Mouse (Mus musculus) small intestine, adult 2 months (tissue): ENCODE measurements around the gene Sdsl. TPM values are rescaled to one million over a fixed set of nuclear protein-coding genes. Genes with fewer than 3 reads are reported as not detected.
"Not testable (repeated sequence)": the region's sequence is repeated elsewhere in the genome, so short reads cannot be mapped to it uniquely, and the experiment has no call there.

Experiments
- H3K27ac ChIP-seq: fragments of 200-500 bp; 2 replicates; pipeline ENCODE4 v1.5.1; 2012; ENCODE audit warnings: low read depth, low read length, control low read depth, inconsistent platforms; ENCODE audit not compliant: insufficient read depth
- H3K27me3 ChIP-seq: fragments of 200-500 bp; 2 replicates; pipeline ENCODE4 v1.6.1; 2012; ENCODE audit warnings: mild to moderate bottlenecking, moderate library complexity, low read length, inconsistent platforms; ENCODE audit not compliant: control insufficient read depth, insufficient read depth
- H3K36me3 ChIP-seq: fragments of 200-500 bp; 2 replicates; pipeline ENCODE4 v1.6.1; 2012; ENCODE audit warnings: mild to moderate bottlenecking, low read length, control low read depth, inconsistent platforms; ENCODE audit not compliant: control insufficient read depth, insufficient read depth
- H3K4me1 ChIP-seq: fragments of 200-500 bp; 2 replicates; pipeline ENCODE4 v1.6.1; 2012; ENCODE audit warnings: low read length, inconsistent platforms, mixed read lengths; ENCODE audit not compliant: control insufficient read depth, insufficient read depth, insufficient read length
- H3K4me3 ChIP-seq: fragments of 200-500 bp; 2 replicates; pipeline ENCODE4 v1.5.1; 2012; ENCODE audit warnings: low read depth, mild to moderate bottlenecking, control low read depth, inconsistent platforms, low read length, moderate library complexity
- CTCF ChIP-seq: fragments of 200-500 bp; IDR thresholded peaks from 2 replicates; pipeline ENCODE4 v1.5.1; 2012; ENCODE audit warnings: low read depth, mild to moderate bottlenecking, control low read depth, inconsistent platforms, low read length, moderate library complexity, mixed read lengths; ENCODE audit not compliant: insufficient replicate concordance, insufficient read length; ENCODE audit errors: extremely low read depth
- POLR2A ChIP-seq: fragments of 200-500 bp; IDR thresholded peaks from 2 replicates; pipeline ENCODE4 v1.6.1; 2012; ENCODE audit warnings: low read depth, mild to moderate bottlenecking, control low read depth, inconsistent platforms, low read length, moderate library complexity
- WGBS: fragments of 180-500 bp; shearing (Covaris S2); methylation state at CpG from one replicate; pipeline ENCODE4 v1.1.7; 2018; 5-methylcytosine and 5-hydroxymethylcytosine counted together
- polyA plus RNA-seq: library from polyadenylated mRNA; depleted of rRNA; stranded (reverse); fragments of >200 nt; gene quantifications from 2 replicates; pipeline ENCODE4 v1.2.3, GENCODE M21; 2012

The Sdsl gene
- polyA plus RNA-seq, 1 experiment = 46.4 TPM

- H3K4me1 ChIP-seq = peaks cover 7% of the 10 kb centered on the region; the same call in 1 of the 2 replicates
- H3K36me3 ChIP-seq = 0 out of 2 replicates have a peak, but pooled peaks cover 1% of the 10 kb centered on the region
- H3K4me3 ChIP-seq = peak overlapping the region; percentile 91
- no peak overlapping the region for H3K27ac ChIP-seq
- WGBS = 4% methylated on average over 12 of the region's 12 CpGs
- H3K27me3 ChIP-seq = no peaks in the 10 kb centered on the region
- TF ChIP-seq POLR2A = no peak
- no peak for TF ChIP-seq CTCF
Observed at GRCm38 (mm10) chr5:120502675-120503143, 30.1 kb upstream of the Sdsl start.

GRCm38 (mm10) chr5:120502147-120502621 lies 29.6 kb upstream of the Sdsl start:
- TF ChIP-seq POLR2A (no peak), CTCF (no peak)
- 58% methylated on average over 9 of the region's 9 CpGs for WGBS
- Histone ChIP-seq H3K4me1 (peaks cover 7% of the 10 kb centered on the region; the same call in 1 of the 2 replicates), H3K27ac (no peak overlapping the region), H3K36me3 (0 out of 2 replicates have a peak, but pooled peaks cover 1% of the 10 kb centered on the region), H3K4me3 (peak overlapping the region; percentile 91), H3K27me3 (no peaks in the 10 kb centered on the region)

- H3K4me3 ChIP-seq, H3K4me1 ChIP-seq, H3K27me3 ChIP-seq, H3K27ac ChIP-seq, H3K36me3 ChIP-seq: not testable (repeated sequence)
- WGBS = 86% methylated on average over 9 of the region's 9 CpGs
Observed at GRCm38 (mm10) chr5:120500609-120501008, 28.0 kb upstream of the Sdsl start.

GRCm38 (mm10) chr5:120499202-120499601 lies 26.6 kb upstream of the Sdsl start:
- TF ChIP-seq CTCF (no peak), POLR2A (no peak)
- H3K27ac ChIP-seq = no peak overlapping the region
- no peak overlapping the region for H3K4me3 ChIP-seq
- H3K4me1 ChIP-seq = peaks cover 5% of the 10 kb centered on the region; the same call in 1 of the 2 replicates
- WGBS = 85% methylated on average over 4 of the region's 4 CpGs
- peaks cover 1% of the 10 kb centered on the region; the same call in 1 of the 2 replicates for H3K36me3 ChIP-seq
- H3K27me3 ChIP-seq = no peaks in the 10 kb centered on the region

- Histone ChIP-seq H3K4me3 (no peak overlapping the region), H3K4me1 (no peaks in the 10 kb centered on the region; the same call in 1 of the 2 replicates), H3K27me3 (no peaks in the 10 kb centered on the region), H3K36me3 (peaks cover 1% of the 10 kb centered on the region; the same call in 1 of the 2 replicates), H3K27ac (no peak overlapping the region)
- TF ChIP-seq POLR2A = no peak
- no peak for TF ChIP-seq CTCF
- 92% methylated on average over 3 of the region's 3 CpGs for WGBS
Observed at GRCm38 (mm10) chr5:120497071-120497470, 24.5 kb upstream of the Sdsl start.

GRCm38 (mm10) chr5:120495703-120496226 lies 23.2 kb upstream of the Sdsl start:
- 83% methylated on average over 13 of the region's 13 CpGs for WGBS
- H3K27ac ChIP-seq = peak overlapping the region; percentile 47; the same call in 1 of the 2 replicates

GRCm38 (mm10) chr5:120495064-120495702 lies 22.6 kb upstream of the Sdsl start:
- peak overlapping the region; percentile 47; the same call in 1 of the 2 replicates for H3K27ac ChIP-seq

More at GRCm38 (mm10) chr5:120495703-120496226, 23.2 kb upstream of the Sdsl start:
- Histone ChIP-seq H3K27me3 (no peaks in the 10 kb centered on the region), H3K36me3 (peaks cover 1% of the 10 kb centered on the region; the same call in 1 of the 2 replicates), H3K4me3 (no peak overlapping the region), H3K4me1 (no peaks in the 10 kb centered on the region)
- TF ChIP-seq CTCF (no peak), POLR2A (no peak)

More at GRCm38 (mm10) chr5:120495064-120495702, 22.6 kb upstream of the Sdsl start:
- Histone ChIP-seq H3K36me3 (peaks cover 1% of the 10 kb centered on the region; the same call in 1 of the 2 replicates), H3K27me3 (no peaks in the 10 kb centered on the region), H3K4me3 (no peak overlapping the region), H3K4me1 (no peaks in the 10 kb centered on the region)
- TF ChIP-seq CTCF (no peak), POLR2A (no peak)
- WGBS = 84% methylated on average over 10 of the region's 10 CpGs
